Mouse (Mus musculus): Measurements from ENCODE around the gene Fbxw17.

DNA sequence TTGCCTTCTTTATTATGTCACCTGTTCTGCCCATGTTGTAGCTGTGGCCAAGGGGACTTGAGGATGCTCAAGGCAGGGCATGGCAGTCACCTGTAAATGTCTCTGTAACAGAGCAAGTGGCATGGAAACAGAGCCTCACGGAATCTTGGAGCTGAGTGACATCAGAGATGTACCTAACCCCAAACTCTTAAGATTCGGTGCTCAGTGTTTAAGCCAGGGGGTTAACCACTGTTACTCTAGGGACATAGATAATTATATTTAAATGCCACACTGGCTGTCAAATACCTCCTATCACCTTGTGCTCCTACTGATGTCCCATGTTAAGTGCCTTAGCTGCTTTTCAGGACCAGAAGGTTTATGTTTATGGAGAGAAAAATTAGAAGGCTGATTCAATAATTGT is 26.1 kb downstream of the Fbxw17 start, which contains the start of gene Gm47429:
- TF ChIP-seq MAFK (IDR thresholded peaks at IDR 0.05; ENCODE audit: insufficient read depth, low read depth, low read length) (no peak), ZC3H11A (IDR thresholded peaks at IDR 0.05; ENCODE audit: borderline replicate concordance, low read depth, low read length) (no peak), HCFC1 (IDR thresholded peaks at IDR 0.05; ENCODE audit: borderline replicate concordance, insufficient read depth, low read length) (no peak), CHD2 (IDR thresholded peaks at IDR 0.05; ENCODE audit: low read depth, low read length) (no peak), ZNF384 (IDR thresholded peaks at IDR 0.05; ENCODE audit: low read depth, low read length) (no peak)

Data from ES-E14 (cell line).